Mouse (Mus musculus) testis, adult 2 months (tissue): ENCODE measurements around the gene Morc4.

Experiments used
- CTCF ChIP-seq: fragments of 200-500 bp; IDR thresholded peaks from 2 replicates; pipeline ENCODE4 v1.5.1; 2012; ENCODE audit warnings: low read depth, mild to moderate bottlenecking, inconsistent platforms, low read length, moderate library complexity; ENCODE audit not compliant: control insufficient read depth, insufficient read depth, insufficient replicate concordance
- POLR2A ChIP-seq: fragments of 200-500 bp; IDR thresholded peaks from 2 replicates; pipeline ENCODE4 v1.6.1; 2012; ENCODE audit warnings: low read depth, mild to moderate bottlenecking, inconsistent platforms, low read length, moderate library complexity; ENCODE audit not compliant: control insufficient read depth

GRCm38 (mm10) chrX:139854795-139855194, 16.7 kb downstream of the Morc4 start:
- TF ChIP-seq POLR2A (no peak), CTCF (no peak)
